Mouse (Mus musculus) 3134 (cell line): Measurements from ENCODE around the gene Pygl.

Experiments used
- DNase-seq: peaks from one replicate; pipeline ENCODE4 v3.0.0-alpha.2; 2011; ENCODE audit warnings: low spot score; ENCODE audit not compliant: insufficient read length; ENCODE audit errors: extremely low read depth

Gene Pygl

DNA sequence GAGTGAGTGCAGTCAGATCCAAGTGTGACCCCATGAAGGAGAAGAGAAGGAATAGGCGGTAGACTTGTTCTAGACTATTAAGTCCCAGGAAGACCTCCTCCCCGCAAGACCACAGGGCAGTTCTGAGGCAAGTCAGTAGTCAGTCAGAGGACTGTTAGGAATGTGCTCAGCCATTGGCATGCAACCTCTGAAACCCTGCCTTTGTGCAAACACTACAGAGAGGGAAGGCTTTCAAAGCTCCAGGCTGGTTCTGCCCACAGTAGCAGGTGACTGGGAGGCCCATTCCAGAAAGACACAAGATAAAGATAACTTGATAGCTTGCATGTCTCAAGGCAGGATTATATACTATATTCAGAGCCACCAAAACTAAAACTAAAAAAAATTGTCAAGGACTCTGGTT is at the start of gene Pygl:
Gene Pygl (minus strand): TSS at position 195 of the 400 bp plus-strand sequence.
- DNase-seq, result no peak

- no peak for DNase-seq
Observed at GRCm38 (mm10) chr12:70280930-70281329, 49.6 kb upstream of the Pygl start.

GRCm38 (mm10) chr12:70280381-70280780 is 49.1 kb upstream of the Pygl start:
- DNase-seq, result no peak

DNA sequence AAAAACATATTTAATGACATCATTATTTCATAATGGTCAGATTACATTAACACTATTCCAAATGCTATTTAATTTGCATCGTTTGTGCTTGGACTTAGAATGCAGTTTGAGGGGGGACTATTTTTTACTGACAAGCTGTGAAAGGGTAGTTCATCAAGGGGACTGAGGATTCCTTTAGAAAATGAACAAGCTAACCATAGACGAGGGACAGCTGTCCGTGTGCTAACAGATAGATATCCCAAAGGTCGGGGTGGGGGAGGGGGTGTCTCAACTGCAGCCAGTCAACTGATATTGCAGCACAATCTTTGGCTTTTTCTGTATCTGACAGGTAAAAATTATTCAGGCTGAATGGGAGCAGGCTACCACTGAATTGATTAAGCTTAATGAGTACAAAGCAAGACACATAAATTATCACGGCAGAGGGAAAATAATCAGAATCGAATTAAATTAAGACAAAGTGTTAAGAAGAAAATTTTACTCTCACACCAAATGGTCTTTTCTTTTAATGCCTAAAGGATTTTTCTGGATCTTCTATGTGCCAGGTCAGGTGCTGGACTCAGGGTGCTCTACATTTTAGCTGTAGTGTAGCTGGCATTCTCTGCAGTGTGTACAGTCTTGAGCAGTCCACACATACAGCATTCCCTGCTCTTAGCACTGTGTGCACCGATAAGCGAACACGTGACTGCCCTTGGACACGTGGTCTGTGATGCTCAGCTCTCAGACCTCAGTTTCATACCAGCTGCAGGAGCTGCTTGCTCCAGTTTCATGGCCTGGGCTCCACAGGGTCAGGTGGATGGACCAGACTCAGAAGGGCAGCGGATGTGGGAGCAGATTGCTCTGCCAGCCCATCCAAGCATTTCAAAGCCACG is 46.0 kb upstream of the Pygl start:
- no peak for DNase-seq

DNA sequence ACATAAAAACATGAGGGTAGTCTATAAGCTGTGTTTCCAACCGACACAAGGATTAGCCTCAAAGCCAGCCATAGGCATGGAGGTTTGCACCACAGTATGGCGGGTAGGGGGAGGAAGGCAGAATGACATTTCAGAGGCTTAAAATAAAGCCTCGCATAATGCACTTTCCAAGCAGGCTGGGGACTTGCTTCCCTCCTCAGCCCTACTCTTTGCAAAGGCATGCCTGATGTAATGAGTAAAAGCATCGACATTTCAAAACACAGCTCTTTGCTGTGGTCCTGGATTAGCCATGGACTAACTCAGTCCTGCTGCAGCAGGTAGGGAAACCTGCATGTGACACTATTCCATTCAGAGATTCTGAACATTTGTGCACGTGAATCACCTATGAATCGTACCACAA is 38.4 kb upstream of the Pygl start:
- DNase-seq, result no peak

DNA sequence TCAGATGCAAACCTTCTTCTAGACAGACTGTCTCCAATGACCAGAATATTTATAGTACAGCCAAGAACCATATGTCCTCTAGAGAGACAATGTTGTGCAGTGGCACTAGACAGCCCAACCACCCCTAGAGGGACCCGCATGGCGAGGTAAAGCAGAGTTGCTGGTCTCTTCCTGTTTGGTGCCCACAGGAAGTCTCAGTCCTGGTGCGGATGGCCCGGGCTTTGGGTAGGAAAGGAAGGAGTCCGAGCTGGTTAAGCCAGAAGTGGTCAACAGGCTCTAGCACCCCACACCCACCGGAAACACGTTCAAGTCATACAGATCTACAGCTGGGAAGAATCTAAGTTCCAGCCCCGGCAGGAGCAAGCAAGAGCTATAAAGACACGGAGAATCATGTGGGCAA is 36.0 kb upstream of the Pygl start:
- no peak for DNase-seq

DNA sequence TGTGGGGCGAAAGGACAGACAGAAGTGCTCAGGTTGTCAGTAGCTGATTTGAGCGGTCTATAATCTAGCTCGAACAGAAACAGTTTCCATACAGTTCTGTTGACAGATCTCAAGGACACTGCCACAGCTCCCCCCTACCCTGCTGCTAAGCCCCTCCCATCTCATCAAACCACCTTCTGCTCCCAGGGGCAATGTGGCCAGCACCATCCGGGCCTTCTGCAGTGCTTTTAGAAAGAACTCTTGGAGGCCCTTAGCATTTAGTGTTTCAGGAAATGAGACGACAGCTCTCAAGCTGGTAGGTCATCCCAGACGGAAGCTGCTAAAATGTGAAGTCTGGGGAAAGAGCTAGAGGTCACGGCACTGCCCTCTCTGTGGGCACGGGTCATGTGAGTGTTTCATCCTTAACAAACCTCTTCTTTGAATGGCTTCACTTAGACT is 35.2 kb upstream of the Pygl start:
- DNase-seq, result no peak

DNA sequence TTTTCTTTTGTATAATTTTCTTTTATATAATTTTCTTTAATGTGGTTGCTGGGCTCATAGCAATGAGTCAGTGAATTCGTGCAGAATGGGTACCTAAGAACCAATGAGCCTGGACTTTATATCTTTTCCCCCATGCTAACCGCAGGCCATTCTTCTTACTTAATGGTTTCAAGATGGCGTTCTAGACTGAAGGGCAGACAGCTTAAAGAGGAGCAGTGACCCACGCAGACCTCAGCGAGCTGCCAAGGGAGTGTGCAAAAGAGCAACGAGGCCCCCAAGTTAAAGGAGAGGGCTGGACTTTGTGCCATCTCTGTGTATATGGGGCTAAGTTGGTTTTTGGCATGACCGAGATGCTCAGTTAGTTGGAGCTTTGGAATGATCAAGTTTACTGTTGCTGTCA is 32.4 kb upstream of the Pygl start:
- no peak for DNase-seq

GRCm38 (mm10) chr12:70262271-70262953 is 31.1 kb upstream of the Pygl start:
- no peak for DNase-seq

- no peak for DNase-seq
Observed at GRCm38 (mm10) chr12:70251210-70251884, 20.1 kb upstream of the Pygl start.

DNA sequence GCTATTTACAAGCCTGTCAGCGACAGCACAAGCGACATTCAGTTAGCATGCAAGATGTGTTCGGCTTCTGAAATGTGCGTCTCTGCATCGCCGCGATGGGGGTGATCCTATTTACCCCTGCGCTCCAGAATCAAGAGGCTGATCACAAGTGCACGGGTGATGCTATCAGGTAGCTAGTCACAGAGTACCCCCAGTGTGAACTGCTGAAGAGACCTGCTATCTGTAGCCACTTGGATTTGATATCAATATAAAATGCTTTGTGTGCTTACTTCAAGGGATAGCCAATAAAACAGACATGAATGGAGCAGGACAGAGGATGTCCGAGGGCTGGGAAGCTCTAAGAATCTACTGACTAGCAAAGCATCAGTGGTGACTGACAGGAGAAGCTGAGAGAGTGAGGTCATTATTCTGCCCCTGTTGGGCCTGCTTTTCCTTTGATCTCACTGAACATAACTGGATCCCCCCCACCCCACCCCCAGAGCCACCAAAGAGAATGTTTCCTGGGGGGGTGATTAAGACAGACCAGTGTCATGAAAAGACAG is 18.4 kb upstream of the Pygl start:
- no peak for DNase-seq

- no peak for DNase-seq
Observed at GRCm38 (mm10) chr12:70247683-70248474, 16.6 kb upstream of the Pygl start.

DNA sequence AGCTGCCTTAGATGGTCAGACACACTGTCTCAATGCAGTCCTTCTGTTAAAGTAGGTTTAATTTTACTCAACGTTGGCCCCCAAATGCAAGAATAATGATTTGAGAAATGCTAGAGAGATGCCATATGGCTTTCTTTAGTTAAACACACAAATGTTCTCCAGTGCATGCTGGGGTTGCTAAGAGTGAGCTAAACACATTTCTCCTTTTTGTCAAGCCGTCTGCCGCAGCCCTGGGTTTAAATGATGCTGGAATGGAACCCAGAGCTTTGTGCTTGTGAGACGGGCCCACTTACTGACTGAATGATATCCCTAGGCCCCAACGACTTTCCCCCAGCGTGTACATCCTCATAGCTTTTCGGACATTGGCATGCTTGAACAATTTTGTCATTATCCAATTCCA is 11.3 kb upstream of the Pygl start:
- no peak for DNase-seq

DNA sequence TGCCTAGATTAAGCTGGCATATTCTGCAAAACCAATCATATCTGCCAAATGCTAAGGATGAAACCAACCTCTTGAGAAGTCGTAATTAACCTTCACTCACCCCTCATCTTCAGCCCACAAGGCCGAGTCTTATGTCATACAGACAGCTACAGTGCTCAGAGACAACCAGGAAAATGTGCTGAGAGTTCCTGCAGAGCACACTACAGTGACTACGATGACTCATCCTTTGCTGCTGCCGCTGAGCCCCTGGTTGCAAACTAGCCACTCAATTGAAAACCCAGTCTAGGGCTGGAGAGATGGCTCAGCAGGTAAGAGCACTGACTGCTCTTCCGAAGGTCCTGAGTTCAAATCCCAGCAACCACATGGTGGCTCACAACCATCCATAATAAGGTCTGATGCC is 8.5 kb upstream of the Pygl start:
- DNase-seq, result no peak

- DNase-seq, result no peak
Observed at GRCm38 (mm10) chr12:70238604-70239003, 7.3 kb upstream of the Pygl start.

GRCm38 (mm10) chr12:70234938-70235484 is 3.7 kb upstream of the Pygl start:
- peak; percentile 42 for DNase-seq

- peak; percentile 14 for DNase-seq
Observed at GRCm38 (mm10) chr12:70234411-70234810, 3.1 kb upstream of the Pygl start.

- no peak for DNase-seq
Observed at GRCm38 (mm10) chr12:70233637-70234315, 2.5 kb upstream of the Pygl start.

DNA sequence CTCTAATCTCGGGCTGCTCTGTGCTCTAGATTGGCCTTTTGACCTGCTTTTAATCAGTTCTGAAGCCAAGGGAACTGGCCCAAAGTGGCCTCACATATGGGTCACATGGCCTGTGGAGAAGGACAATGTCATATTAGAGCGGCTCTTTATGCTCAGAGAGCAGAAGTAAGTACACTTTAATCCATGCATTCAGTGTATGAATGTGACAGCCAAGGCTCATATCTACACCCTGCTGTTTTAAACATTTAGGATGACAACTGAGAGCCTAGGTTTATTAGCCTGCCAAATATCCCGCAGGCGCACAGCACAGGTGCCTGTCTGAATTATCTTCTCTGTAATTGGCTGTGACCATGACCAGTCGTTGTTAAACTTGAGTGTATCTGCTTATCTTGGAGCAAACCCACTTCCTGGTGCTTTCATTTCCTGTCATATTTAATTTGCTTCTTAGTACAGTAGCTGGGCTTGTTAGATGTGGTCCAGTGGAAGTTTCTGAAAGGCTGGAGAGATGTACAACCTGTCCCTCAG is 794 bp upstream of the Pygl start:
- DNase-seq, result no peak
